Mouse (Mus musculus): ENCODE data around the gene Mindy4.

Gene Mindy4

GRCm38 (mm10) chr6:55313893-55314292, 110.7 kb downstream of the Mindy4 start:
- no peak for DNase-seq

- peak; percentile 95 for DNase-seq
Observed at GRCm38 (mm10) chr6:55314628-55315027, 111.4 kb downstream of the Mindy4 start.

GRCm38 (mm10) chr6:55318597-55318996, 115.4 kb downstream of the Mindy4 start:
- DNase-seq: peak; percentile 90

GRCm38 (mm10) chr6:55319585-55320551, 116.7 kb downstream of the Mindy4 start:
- DNase-seq: peak; percentile 98

- peak; percentile 97 for DNase-seq
Observed at GRCm38 (mm10) chr6:55320894-55321293, 117.7 kb downstream of the Mindy4 start.

GRCm38 (mm10) chr6:55321518-55321917, 118.3 kb downstream of the Mindy4 start:
- DNase-seq: peak; percentile 90

GRCm38 (mm10) chr6:55322980-55323379, 119.8 kb downstream of the Mindy4 start:
- no peak for DNase-seq

- no peak for DNase-seq
Observed at GRCm38 (mm10) chr6:55323908-55324634, 120.9 kb downstream of the Mindy4 start.

GRCm38 (mm10) chr6:55324785-55325184, 121.6 kb downstream of the Mindy4 start:
- DNase-seq: peak; percentile 95

- peak; percentile 99 for DNase-seq
Observed at GRCm38 (mm10) chr6:55326299-55326698, 123.1 kb downstream of the Mindy4 start.

- DNase-seq: peak; percentile 95
Observed at GRCm38 (mm10) chr6:55327326-55327725, 124.1 kb downstream of the Mindy4 start.

GRCm38 (mm10) chr6:55328179-55328578, 125.0 kb downstream of the Mindy4 start:
- no peak for DNase-seq

- peak; percentile 98 for DNase-seq
Observed at GRCm38 (mm10) chr6:55331315-55331714, 128.1 kb downstream of the Mindy4 start.

- peak; percentile 91 for DNase-seq
Observed at GRCm38 (mm10) chr6:55332100-55332772, 129.1 kb downstream of the Mindy4 start.

- DNase-seq: peak; percentile 95
Observed at GRCm38 (mm10) chr6:55332773-55333109, 129.6 kb downstream of the Mindy4 start.

GRCm38 (mm10) chr6:55335989-55336514, 132.9 kb downstream of the Mindy4 start, which contains the start of gene Aqp1:
TSS of gene Aqp1 (plus strand) at chr6:55336432.
- peak; percentile 99 for DNase-seq

GRCm38 (mm10) chr6:55337242-55337641, 134.1 kb downstream of the Mindy4 start:
- no peak for DNase-seq

- DNase-seq: peak; percentile 93
Observed at GRCm38 (mm10) chr6:55338077-55338476, 134.9 kb downstream of the Mindy4 start.

GRCm38 (mm10) chr6:55338934-55339825, 136.0 kb downstream of the Mindy4 start:
- DNase-seq: peak; percentile 96

GRCm38 (mm10) chr6:55341688-55342087, 138.5 kb downstream of the Mindy4 start:
- peak; percentile 91 for DNase-seq

- DNase-seq: peak; percentile 96
Observed at GRCm38 (mm10) chr6:55342328-55342727, 139.1 kb downstream of the Mindy4 start.

- peak; percentile 89 for DNase-seq
Observed at GRCm38 (mm10) chr6:55343446-55343845, 140.3 kb downstream of the Mindy4 start.
